Mouse (Mus musculus) adrenal gland, postnatal 10 days (tissue): ENCODE measurements around the gene Rnf26. TPM values are rescaled to one million over a fixed set of nuclear protein-coding genes. Genes with fewer than 3 reads are reported as not detected.

Experiments used
- DNase-seq: peaks from one replicate; pipeline ENCODE4 v3.0.0; 2021; ENCODE audit warnings: mixed read lengths
- total RNA-seq, 2 experiments: library from RNA; stranded (reverse); gene quantifications; 2 replicates each; pipeline ENCODE4 v1.2.3; 2021

The Rnf26 gene
- total RNA-seq, 2 experiments from 2014 or later = 29.3 to 35.5 TPM

- peak; percentile 85 for DNase-seq
These were observed 19.5 kb downstream of the Rnf26 start for GRCm38 (mm10) chr9:44093612-44094503.

GRCm38 (mm10) chr9:44088877-44089608, 24.3 kb downstream of the Rnf26 start:
- no peak for DNase-seq

GRCm38 (mm10) chr9:44087761-44088455, 25.4 kb downstream of the Rnf26 start:
- peak; percentile 57 for DNase-seq

DNA sequence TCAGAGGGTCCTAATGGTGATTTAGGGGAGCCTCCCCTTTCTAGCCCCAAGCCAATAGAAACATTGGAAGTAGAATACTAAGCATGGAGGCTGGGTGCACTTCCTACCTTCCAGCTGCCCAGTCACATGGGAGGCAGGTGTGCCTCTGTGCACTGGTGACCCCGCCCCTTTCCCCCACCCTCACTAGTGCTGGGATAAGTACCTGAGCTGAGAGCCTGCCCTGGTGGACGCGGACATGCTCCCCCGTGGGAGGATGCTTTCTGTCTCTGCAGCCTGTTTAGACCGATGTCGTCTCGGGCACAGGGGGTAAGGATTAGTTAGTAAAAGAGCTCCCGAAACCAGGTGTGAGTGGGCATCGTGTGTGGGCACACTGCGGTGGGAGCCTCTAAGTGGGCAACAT, 26.4 kb downstream of the Rnf26 start:
- no peak for DNase-seq

GRCm38 (mm10) chr9:44085741-44086665, 27.3 kb downstream of the Rnf26 start:
- DNase-seq = peak; percentile 79

DNA sequence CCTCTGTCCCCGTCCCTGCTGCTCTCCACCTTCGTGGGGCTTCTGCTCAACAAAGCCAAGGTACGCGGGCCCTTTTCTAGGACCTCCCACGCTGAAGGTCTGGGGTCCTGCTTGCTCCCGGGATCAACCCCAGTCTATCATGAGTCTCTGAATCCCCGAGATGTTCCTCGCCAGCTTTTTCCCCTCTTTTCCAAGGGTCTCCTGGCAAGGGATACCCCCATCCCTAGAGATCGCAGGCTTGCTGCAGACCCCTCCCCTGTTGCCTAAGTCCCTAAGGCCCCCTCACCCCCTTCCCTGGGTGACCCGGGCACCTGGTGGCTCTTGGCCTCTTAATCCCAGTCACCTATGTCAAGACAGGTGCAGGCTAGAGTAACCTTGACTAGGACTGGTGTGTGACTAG, 28.0 kb downstream of the Rnf26 start:
- DNase-seq = no peak

DNA sequence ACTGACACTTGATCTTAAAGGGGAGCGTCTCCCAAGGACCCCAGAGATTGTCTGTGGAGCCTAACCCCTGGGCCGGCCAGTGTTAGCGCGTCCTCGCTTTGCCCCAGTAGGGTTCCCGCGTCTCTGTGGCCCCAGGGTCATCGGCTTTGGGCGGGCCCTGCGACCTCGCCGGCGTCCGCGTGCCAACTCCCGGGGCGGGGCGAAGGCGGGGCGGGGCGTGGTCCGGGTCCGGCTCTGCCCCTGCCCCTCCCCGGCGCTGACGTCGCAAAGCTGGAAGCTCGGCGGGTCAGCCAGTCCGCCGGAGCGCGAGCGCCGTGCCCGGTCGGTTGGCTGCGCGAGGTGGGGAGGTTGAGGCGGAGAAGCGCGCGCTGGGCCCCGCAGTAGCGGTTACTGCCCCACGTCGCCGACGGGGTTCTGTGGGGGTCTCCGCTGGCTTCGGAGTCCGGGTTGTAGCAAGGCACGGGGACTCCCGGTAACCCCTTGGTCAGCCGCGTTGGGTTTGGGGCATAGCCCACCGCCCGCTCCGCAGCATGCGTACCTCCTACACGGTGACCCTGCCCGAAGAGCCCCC, 28.6 kb downstream of the Rnf26 start:
- peak; percentile 100 for DNase-seq

- no peak for DNase-seq
These were observed 29.1 kb downstream of the Rnf26 start for GRCm38 (mm10) chr9:44084236-44084635.

- DNase-seq = no peak
These were observed 29.8 kb downstream of the Rnf26 start for GRCm38 (mm10) chr9:44083392-44084121.

DNA sequence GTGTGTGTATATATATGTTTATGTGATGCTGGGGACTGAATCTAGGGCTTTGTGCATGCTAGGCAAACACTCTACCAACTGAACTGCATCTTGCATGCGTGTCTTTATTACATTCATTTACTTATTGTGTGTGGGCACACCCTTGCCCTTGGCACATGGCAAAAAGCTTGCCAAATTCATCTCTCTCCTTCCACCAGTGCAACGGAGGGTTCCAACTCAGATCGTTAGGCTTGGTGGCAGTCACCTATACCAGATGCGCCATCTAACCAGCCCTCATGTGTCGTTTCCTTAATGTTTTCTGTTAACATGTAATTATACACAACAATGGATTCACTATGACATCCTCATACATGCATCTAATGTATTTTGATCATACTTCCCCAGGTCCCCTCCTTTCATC, 31.1 kb downstream of the Rnf26 start:
- no peak for DNase-seq

DNA sequence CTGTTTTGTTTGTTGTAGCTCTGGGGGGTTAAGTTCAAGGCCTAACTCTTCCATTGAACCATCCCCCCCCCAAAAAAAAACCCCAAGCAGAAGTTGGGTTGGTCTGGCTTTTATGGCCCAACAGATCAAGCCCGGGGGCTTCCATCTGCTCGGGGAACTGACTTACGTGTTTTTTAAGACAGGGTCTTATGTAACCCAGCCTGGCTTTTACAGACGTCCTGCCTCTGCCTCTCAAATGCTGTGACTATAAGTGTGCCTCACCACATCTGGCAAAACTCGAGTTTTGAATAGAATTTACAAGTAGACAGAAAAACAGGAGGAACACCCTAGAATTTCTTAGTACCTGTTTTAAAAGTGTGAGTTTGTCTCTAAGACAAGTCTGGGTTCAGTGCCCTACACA, 31.7 kb downstream of the Rnf26 start:
- no peak for DNase-seq

DNA sequence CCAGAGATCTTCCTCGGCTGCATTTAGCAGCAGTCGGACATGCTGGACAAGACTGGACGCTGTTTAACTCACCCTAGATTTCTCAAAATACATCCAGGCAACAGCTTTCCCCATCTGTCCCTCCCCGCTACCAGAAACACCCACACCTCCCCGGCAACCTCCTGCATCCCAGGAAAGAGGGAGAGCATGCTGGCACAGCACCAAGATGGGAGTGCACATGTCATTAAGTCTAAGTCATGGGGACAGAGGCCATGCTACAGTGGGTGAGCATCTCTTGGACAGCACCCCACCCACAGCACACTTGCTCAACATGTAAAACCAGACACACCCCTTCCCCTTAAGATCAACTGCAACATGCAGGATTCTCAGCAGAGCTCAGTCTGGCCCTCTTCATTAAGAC, 32.4 kb downstream of the Rnf26 start:
- no peak for DNase-seq

GRCm38 (mm10) chr9:44079997-44080780, 33.1 kb downstream of the Rnf26 start:
- DNase-seq = peak; percentile 2

GRCm38 (mm10) chr9:44078955-44079756, 34.2 kb downstream of the Rnf26 start:
- DNase-seq = peak; percentile 90

DNA sequence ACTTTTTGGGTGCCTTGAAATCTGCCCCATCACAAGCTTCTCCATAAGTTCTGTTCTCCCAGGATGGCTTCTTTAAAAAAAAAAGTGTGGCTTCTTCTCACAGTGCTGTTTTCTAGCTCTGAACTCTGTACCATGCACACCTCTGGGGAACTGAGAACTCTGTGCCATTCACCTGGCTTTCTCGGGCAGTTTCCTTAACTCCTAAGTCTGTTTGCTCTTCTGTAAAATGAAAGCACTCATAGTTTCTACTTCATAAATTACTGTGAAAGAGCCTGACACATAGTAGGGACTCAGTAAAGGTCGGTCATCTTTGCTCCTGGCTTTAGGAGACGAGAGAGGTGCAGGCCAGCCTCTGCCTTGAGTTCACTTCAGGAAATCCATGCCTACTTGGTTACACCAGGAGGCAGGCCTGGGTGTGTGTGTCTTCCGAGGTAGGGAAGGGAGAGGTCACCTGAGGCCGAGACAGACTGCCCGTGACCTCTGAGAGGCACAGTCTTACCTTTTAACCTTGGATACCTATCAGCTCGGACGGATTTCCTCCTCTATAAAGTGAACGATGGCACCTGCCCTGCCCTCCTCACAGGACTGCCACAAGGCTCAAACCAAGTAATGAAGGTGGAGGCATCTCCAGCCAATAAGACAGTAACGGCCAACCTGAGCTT, 35.0 kb downstream of the Rnf26 start:
- no peak for DNase-seq

GRCm38 (mm10) chr9:44077266-44077910, 35.9 kb downstream of the Rnf26 start:
- no peak for DNase-seq

DNA sequence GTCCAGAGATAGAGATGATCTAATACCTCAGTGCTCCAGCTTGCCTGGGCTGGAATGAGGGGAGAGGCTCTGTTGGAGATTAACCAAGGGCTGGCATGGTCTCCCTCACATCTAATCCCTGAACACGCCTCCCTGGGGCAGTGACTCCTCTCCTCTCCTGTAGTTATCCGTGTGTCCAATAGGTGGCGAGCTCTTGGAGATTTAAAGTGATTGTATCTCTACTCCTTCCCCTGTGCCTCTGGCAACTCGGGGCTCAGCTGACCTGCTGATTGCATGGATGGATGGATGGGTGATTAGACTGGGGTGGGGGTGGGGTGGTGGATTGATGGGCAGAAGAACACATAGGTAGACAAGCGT, 36.6 kb downstream of the Rnf26 start:
- DNase-seq = peak; percentile 69
